ENCODE assay signal across 8 mouse cellular contexts in genomic region chr9:77825380-77825961, GRCm38 (mm10).
DNase-seq lines count a peak whose midpoint lies in the region; ATAC-seq and TF ChIP-seq lines count a peak whose summit lies in the region.

No protein-coding gene starts in this region.

- H3K9ac ChIP-seq in midbrain, embryonic 12.5 days (replicated peaks) = no peak overlapping the region
- H3K9ac ChIP-seq in heart, embryonic 12.5 days = no peak overlapping the region
- no peak overlapping the region for H3K9ac ChIP-seq in forebrain, embryonic 16.5 days (replicated peaks; ENCODE audit: low read depth, low read length)

- no peaks in the 10 kb centered on the region for H3K27me3 ChIP-seq in midbrain, embryonic 12.5 days
- H3K27me3 ChIP-seq in midbrain, embryonic 10.5 days (ENCODE audit: low read depth, poor library complexity, severe bottlenecking) = no peaks in the 10 kb centered on the region
- no peaks in the 10 kb centered on the region for H3K27me3 ChIP-seq in heart, embryonic 12.5 days (replicated peaks)
- H3K27me3 ChIP-seq in myocyte (ENCODE audit: control insufficient read depth, insufficient read depth, insufficient read length) = no peaks in the 10 kb centered on the region
- no peaks in the 10 kb centered on the region for H3K27me3 ChIP-seq in forebrain, embryonic 16.5 days (replicated peaks; ENCODE audit: control insufficient read depth, insufficient read depth, low read length)

- peak; percentile 19; the same call in 1 of the 2 replicates for ATAC-seq in midbrain, embryonic 12.5 days (ENCODE audit: low FRiP score, low read depth)
- ATAC-seq in heart, embryonic 12.5 days (ENCODE audit: insufficient number of reproducible peaks, low FRiP score) = peak; percentile 18; the same call in 1 of the 2 replicates
- no peak for ATAC-seq in forebrain, embryonic 16.5 days
- no peak for ATAC-seq in inflammation-experienced regulatory T-cells, adult 6 months

- TF ChIP-seq CTCF in brain, embryonic 14.5 days (IDR thresholded peaks at IDR 0.05; ENCODE audit: borderline replicate concordance, extremely low read depth, insufficient read depth, insufficient read length) = no peak

- H3K4me2 ChIP-seq in midbrain, embryonic 12.5 days (replicated peaks) = no peak overlapping the region
- no peak overlapping the region for H3K4me2 ChIP-seq in heart, embryonic 12.5 days
- H3K4me2 ChIP-seq in myocyte (ENCODE audit: low read depth) = peak overlapping the region; percentile 68
- no peak overlapping the region for H3K4me2 ChIP-seq in forebrain, embryonic 16.5 days (ENCODE audit: low read length)

- H3K36me3 ChIP-seq in midbrain, embryonic 12.5 days = no peaks in the 10 kb centered on the region
- H3K36me3 ChIP-seq in midbrain, embryonic 10.5 days = no peaks in the 10 kb centered on the region
- no peaks in the 10 kb centered on the region for H3K36me3 ChIP-seq in heart, embryonic 12.5 days
- H3K36me3 ChIP-seq in myocyte (ENCODE audit: control insufficient read depth, insufficient read depth) = no peaks in the 10 kb centered on the region
- no peaks in the 10 kb centered on the region for H3K36me3 ChIP-seq in forebrain, embryonic 16.5 days (ENCODE audit: control insufficient read depth, insufficient read depth)

- no peak overlapping the region for H3K27ac ChIP-seq in midbrain, embryonic 12.5 days (replicated peaks)
- no peak overlapping the region for H3K27ac ChIP-seq in midbrain, embryonic 10.5 days (replicated peaks)
- no peak overlapping the region for H3K27ac ChIP-seq in heart, embryonic 12.5 days (ENCODE audit: poor library complexity, severe bottlenecking)
- H3K27ac ChIP-seq in forebrain, embryonic 16.5 days (ENCODE audit: low read length) = no peak overlapping the region

- TF ChIP-seq POLR2A in brain, embryonic 14.5 days (IDR thresholded peaks at IDR 0.05; ENCODE audit: borderline replicate concordance, extremely low read depth, insufficient read depth, insufficient read length, poor library complexity, severe bottlenecking) = no peak
- TF ChIP-seq POLR2A in myocyte (IDR thresholded peaks at IDR 0.05; ENCODE audit: insufficient read length, low read depth) = no peak

- peaks cover 5% of the 10 kb centered on the region; the same call in 1 of the 2 replicates for H3K4me1 ChIP-seq in midbrain, embryonic 12.5 days
- peaks cover 14% of the 10 kb centered on the region for H3K4me1 ChIP-seq in midbrain, embryonic 10.5 days
- H3K4me1 ChIP-seq in heart, embryonic 12.5 days (replicated peaks) = no peaks in the 10 kb centered on the region; the same call in 1 of the 2 replicates
- no peaks in the 10 kb centered on the region; the same call in 1 of the 2 replicates for H3K4me1 ChIP-seq in forebrain, embryonic 16.5 days (replicated peaks; ENCODE audit: control insufficient read depth, insufficient read depth, low read length)

- DNase-seq in midbrain, embryonic 10.5 days (ENCODE audit: low spot score) = no peak
- peak; percentile 13 for DNase-seq in brain, embryonic 14.5 days (ENCODE audit: low read depth)
- DNase-seq in right cerebral cortex, adult 2 months (ENCODE audit: low spot score in 2 of 2) = no peak

- H3K79me2 ChIP-seq in myocyte (ENCODE audit: control insufficient read depth, insufficient read depth) = no peaks in the 10 kb centered on the region

- no peak overlapping the region for H3ac ChIP-seq in myocyte (ENCODE audit: control insufficient read depth, insufficient read length)

- no peaks in the 10 kb centered on the region for H3K9me3 ChIP-seq in midbrain, embryonic 12.5 days
- H3K9me3 ChIP-seq in midbrain, embryonic 10.5 days (replicated peaks) = peaks cover under 1% of the 10 kb centered on the region; the same call in 1 of the 2 replicates
- H3K9me3 ChIP-seq in heart, embryonic 12.5 days (replicated peaks) = no peaks in the 10 kb centered on the region
- no peaks in the 10 kb centered on the region for H3K9me3 ChIP-seq in forebrain, embryonic 16.5 days (ENCODE audit: control insufficient read depth, low read length)

- no peak overlapping the region for H3K4me3 ChIP-seq in midbrain, embryonic 12.5 days
- no peak overlapping the region for H3K4me3 ChIP-seq in midbrain, embryonic 10.5 days
- H3K4me3 ChIP-seq in heart, embryonic 12.5 days = no peak overlapping the region
- H3K4me3 ChIP-seq in myocyte = no peak overlapping the region
- no peak overlapping the region for H3K4me3 ChIP-seq in forebrain, embryonic 16.5 days (replicated peaks; ENCODE audit: low read length)

- 21% methylated on average over 7 of the region's 7 CpGs for WGBS in midbrain, embryonic 12.5 days
- 17% methylated on average over 7 of the region's 7 CpGs for WGBS in midbrain, embryonic 10.5 days
- WGBS in heart, embryonic 12.5 days = 23% methylated on average over 7 of the region's 7 CpGs
- 21% methylated on average over 7 of the region's 7 CpGs for WGBS in forebrain, embryonic 16.5 days

TF ChIP-seq in myocyte, 11 proteins besides CTCF, POLR2A, EP300 and RAD21:
- TF ChIP-seq SRF (IDR thresholded peaks at IDR 0.05; ENCODE audit: control insufficient read depth, insufficient read length, low read depth) = no peak
- peak in 1 of 3 experiments; percentile 36 for TF ChIP-seq MYOG (IDR thresholded peaks at IDR 0.05; ENCODE audit: control insufficient read depth in 1 of 3, insufficient read depth in 1 of 3, insufficient read length in 2 of 3, low read depth in 2 of 3)
- TF ChIP-seq MYOD1 (IDR thresholded peaks at IDR 0.05; ENCODE audit: control insufficient read depth in 1 of 3, insufficient read length in 2 of 3, low read depth in 2 of 3) = peak in 2 of 3 experiments; percentile 38 to 57
TF ChIP-seq in myocyte: peak in this region for 2.

Comparison
In these comparisons a context has a peak if more than half of its experiments do, and no peak if none do; other contexts are left out.
1. ATAC-seq: peak in midbrain, embryonic 12.5 days (single experiment) and heart, embryonic 12.5 days (single experiment); none in forebrain, embryonic 16.5 days (single experiment) and inflammation-experienced regulatory T-cells, adult 6 months (single experiment).